Mouse (Mus musculus): ENCODE measurements around the gene Hrc. TPM values are rescaled to one million over a fixed set of nuclear protein-coding genes. Genes with fewer than 3 reads are reported as not detected.

Gene Hrc
- total and polyA plus RNA-seq, 3 experiments: 0.22 TPM; not detected in 2

DNA sequence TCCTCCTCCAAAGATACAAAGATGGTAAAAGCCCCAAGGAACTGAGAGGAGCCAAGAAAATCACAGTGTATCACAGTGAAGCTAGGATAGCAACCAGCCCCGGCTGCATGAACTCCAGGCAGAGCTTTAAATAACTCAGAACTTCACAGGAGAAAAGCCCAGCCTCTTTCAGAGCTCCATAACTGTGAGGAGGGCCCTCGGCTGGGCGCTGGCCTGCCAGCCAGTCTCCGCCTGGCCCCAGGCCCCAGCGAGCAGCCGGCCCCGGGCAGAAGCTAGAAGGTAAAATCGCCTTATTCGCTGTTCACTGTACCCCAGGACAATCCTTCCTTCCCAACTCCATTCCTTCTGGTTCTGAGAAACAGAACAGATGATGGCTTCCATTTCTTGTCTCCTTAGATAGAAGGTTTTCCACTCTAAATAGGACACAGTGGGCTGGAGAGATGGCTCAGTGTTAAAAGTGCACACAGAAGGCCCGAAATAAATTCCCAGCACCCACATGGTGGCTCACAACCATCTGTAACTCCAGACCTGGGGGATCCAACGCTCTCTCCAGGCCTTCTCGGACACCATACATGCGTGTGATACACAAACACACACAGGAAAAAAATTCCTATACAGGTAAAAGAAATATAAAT, 6.1 kb upstream of the Hrc start:
- Histone ChIP-seq H3K27me3 (ENCODE audit: control insufficient read depth in 1 of 2, insufficient read depth in 2 of 2, low read length in 2 of 2) (no peaks in the 10 kb centered on the region), H3K79me2 (ENCODE audit: control insufficient read depth, insufficient read depth, low read length, poor library complexity) (peaks cover 1% of the 10 kb centered on the region; the same call in 1 of the 2 replicates), H3K36me3 (ENCODE audit: control insufficient read depth in 1 of 2, insufficient read depth in 2 of 2, low read length in 2 of 2) (no peaks in the 10 kb centered on the region), H3K4me3 (ENCODE audit: control insufficient read depth in 1 of 2, insufficient read depth in 1 of 2, low read depth in 2 of 2, low read length in 2 of 2) (no peak overlapping the region), H3K9me3 (replicated peaks; ENCODE audit: insufficient read depth, low read length) (no peaks in the 10 kb centered on the region), H3K4me1 (ENCODE audit: control insufficient read depth in 1 of 2, insufficient read depth in 2 of 2, low read length in 2 of 2) (peaks cover 0 to 7% of the 10 kb centered on the region in 2 experiments; a peak in 2 of 4 replicates), H3K27ac (ENCODE audit: control insufficient read depth, low read depth, low read length) (no peak overlapping the region), H3K9ac (ENCODE audit: control insufficient read depth, low read depth, low read length, poor library complexity, severe bottlenecking) (no peak overlapping the region)
- DNase-seq (ENCODE audit: low read depth, low spot score): no peak
- no peak for TF ChIP-seq JUND (IDR thresholded peaks at IDR 0.05; ENCODE audit: low read depth, low read length)
- no peak for TF ChIP-seq SIN3A (IDR thresholded peaks at IDR 0.05; ENCODE audit: low read length)
- no peak for TF ChIP-seq EP300 (IDR thresholded peaks at IDR 0.05; ENCODE audit: low read depth in 1 of 2, low read length in 2 of 2)
- no peak for TF ChIP-seq POLR2AphosphoS5 (IDR thresholded peaks at IDR 0.05; ENCODE audit: borderline replicate concordance, low read depth, low read length)
- no peak for TF ChIP-seq SMC3 (IDR thresholded peaks at IDR 0.05; ENCODE audit: low read depth, low read length)
- no peak for TF ChIP-seq GATA1 (IDR thresholded peaks at IDR 0.05; ENCODE audit: low read depth, low read length)
- TF ChIP-seq CHD1 (IDR thresholded peaks at IDR 0.05; ENCODE audit: low read depth, low read length): no peak
- TF ChIP-seq MAX (IDR thresholded peaks at IDR 0.05; ENCODE audit: low read length): no peak
- TF ChIP-seq MYB (IDR thresholded peaks at IDR 0.05; ENCODE audit: low read depth, low read length): no peak
- no peak for TF ChIP-seq ZMIZ1 (IDR thresholded peaks at IDR 0.05; ENCODE audit: low read depth, low read length)
- no peak for TF ChIP-seq MXI1 (IDR thresholded peaks at IDR 0.05; ENCODE audit: low read depth, low read length)
- no peak for TF ChIP-seq ZNF384 (IDR thresholded peaks at IDR 0.05; ENCODE audit: low read depth, low read length)
- TF ChIP-seq MAZ (IDR thresholded peaks at IDR 0.05; ENCODE audit: low read depth, low read length): no peak

DNA sequence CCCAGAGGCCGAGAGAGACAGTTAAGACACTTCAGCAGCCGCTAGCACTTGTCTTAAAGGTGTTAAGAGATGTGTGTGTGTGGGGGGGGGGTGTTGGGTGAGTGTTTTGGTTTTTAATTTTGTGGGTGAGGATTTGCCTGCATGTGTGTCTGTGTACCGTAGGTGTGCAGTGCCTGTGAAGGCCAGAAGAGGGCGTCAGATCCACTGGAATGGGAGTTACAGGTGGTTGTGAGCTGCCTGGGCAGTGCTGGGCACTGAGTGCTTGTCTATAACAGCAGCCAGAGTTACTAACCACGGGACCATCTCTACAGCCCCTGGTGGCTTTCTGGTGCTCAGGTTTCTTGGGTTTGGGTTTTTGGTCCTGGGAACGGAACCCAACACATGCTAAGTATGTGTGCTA, 3.6 kb upstream of the Hrc start:
- no peaks in the 10 kb centered on the region for H3K36me3 ChIP-seq (ENCODE audit: control insufficient read depth in 1 of 2, insufficient read depth in 2 of 2, low read length in 2 of 2)
- H3K9ac ChIP-seq (ENCODE audit: control insufficient read depth, low read depth, low read length, poor library complexity, severe bottlenecking): no peak overlapping the region
- DNase-seq (ENCODE audit: low read depth, low spot score): peak; percentile 27
- no peak overlapping the region for H3K27ac ChIP-seq (ENCODE audit: control insufficient read depth, low read depth, low read length)
- H3K4me1 ChIP-seq (ENCODE audit: control insufficient read depth in 1 of 2, insufficient read depth in 2 of 2, low read length in 2 of 2): peaks cover 0 to 7% of the 10 kb centered on the region in 2 experiments; a peak in 2 of 4 replicates
- no peak overlapping the region for H3K4me3 ChIP-seq (ENCODE audit: control insufficient read depth in 1 of 2, insufficient read depth in 1 of 2, low read depth in 2 of 2, low read length in 2 of 2)
- no peaks in the 10 kb centered on the region for H3K9me3 ChIP-seq (replicated peaks; ENCODE audit: insufficient read depth, low read length)
- TF ChIP-seq ZNF384 (IDR thresholded peaks at IDR 0.05; ENCODE audit: low read depth, low read length) (no peak), CTCF (IDR thresholded peaks at IDR 0.05 in 2 of 3, conservative IDR thresholded peaks at IDR 0.05 in 1 of 3; ENCODE audit: control insufficient read depth in 1 of 3, insufficient read depth in 1 of 3, low read depth in 2 of 3, low read length in 3 of 3, poor library complexity in 1 of 3, severe bottlenecking in 1 of 3) (peak; percentile 40 to 51 (median 48)), MYB (IDR thresholded peaks at IDR 0.05; ENCODE audit: low read depth, low read length) (no peak), RAD21 (IDR thresholded peaks at IDR 0.05; ENCODE audit: low read depth, low read length) (peak; percentile 33), GATA1 (IDR thresholded peaks at IDR 0.05; ENCODE audit: low read depth, low read length) (no peak)
- no peaks in the 10 kb centered on the region for H3K27me3 ChIP-seq (ENCODE audit: control insufficient read depth in 1 of 2, insufficient read depth in 2 of 2, low read length in 2 of 2)
- peaks cover 1% of the 10 kb centered on the region; the same call in 1 of the 2 replicates for H3K79me2 ChIP-seq (ENCODE audit: control insufficient read depth, insufficient read depth, low read length, poor library complexity)
